Mouse (Mus musculus): ENCODE data around the gene Vwc2. TPM values are rescaled to one million over a fixed set of nuclear protein-coding genes. Genes with fewer than 3 reads are reported as not detected.

Vwc2 gene
- polyA plus RNA-seq (2012; fragmentation: generic; extraction: Trizol) = not detected

DNA sequence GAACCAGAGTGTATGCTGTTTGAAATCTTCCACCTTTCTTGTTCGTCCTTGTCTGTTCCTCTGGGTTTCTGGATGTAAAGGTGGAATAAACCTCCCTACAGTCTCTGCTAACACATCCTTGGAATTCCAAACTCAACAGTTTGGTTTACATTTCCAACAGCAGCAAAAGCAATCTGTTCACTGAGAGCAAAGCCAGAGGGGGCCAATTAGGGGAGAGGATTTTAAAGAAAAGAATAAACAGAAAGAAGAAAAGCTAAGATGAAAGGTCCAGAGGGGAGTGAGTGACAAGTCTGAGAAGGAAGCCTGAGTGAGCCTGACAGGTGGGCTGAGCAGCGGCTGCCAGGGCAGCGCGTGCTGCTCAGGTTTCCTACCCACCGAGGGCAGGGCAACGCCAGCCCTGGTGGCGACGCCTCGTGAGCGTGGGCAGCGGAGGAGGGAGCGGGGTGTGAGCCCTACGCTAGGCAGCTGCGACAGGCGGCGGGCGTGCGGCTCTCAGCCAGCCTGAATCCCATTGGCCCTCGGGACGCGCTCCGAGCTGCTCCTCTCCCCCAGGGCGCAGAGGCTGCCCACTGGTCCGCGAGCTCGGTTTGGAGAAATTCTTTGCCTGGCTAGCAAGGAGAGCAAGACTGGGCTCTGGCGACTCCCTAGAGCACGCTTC lies at the start of gene Vwc2:
Gene Vwc2 (plus strand): TSS at position 648 of the 658 bp plus-strand sequence.

Measured in C3H10T1/2 (cell line).